Mouse (Mus musculus) liver, embryonic 12.5 days (tissue): ENCODE measurements around the gene Utrn. TPM values are rescaled to one million over a fixed set of nuclear protein-coding genes. Genes with fewer than 3 reads are reported as not detected.

Experiments
- ATAC-seq: fragments of 200-750 bp; cut with Nextera tagmentation; 2 replicates; pipeline ENCODE4 v1.8.0; 2017; ENCODE audit warnings: moderate number of reproducible peaks, mild to moderate bottlenecking, moderate library complexity
- H3K27ac ChIP-seq: fragments of 300-500 bp; sonication (generic); 2 replicates; pipeline ENCODE4 v1.5.1; 2016; ENCODE audit warnings: mild to moderate bottlenecking
- H3K27me3 ChIP-seq: fragments of 300-500 bp; sonication (generic); replicated peaks from 2 replicates; pipeline ENCODE4 v1.6.1; 2016; ENCODE audit warnings: mild to moderate bottlenecking, moderate library complexity
- H3K36me3 ChIP-seq: fragments of 300-500 bp; sonication (generic); 2 replicates; pipeline ENCODE4 v1.6.1; 2016; ENCODE audit warnings: mild to moderate bottlenecking, moderate library complexity
- H3K4me1 ChIP-seq: fragments of 300-500 bp; sonication (generic); 2 replicates; pipeline ENCODE4 v1.6.1; 2016
- H3K4me2 ChIP-seq: fragments of 300-500 bp; sonication (generic); 2 replicates; pipeline ENCODE4 v1.6.1; 2016; ENCODE audit warnings: mild to moderate bottlenecking, moderate library complexity
- H3K4me3 ChIP-seq: fragments of 300-500 bp; sonication (generic); 2 replicates; pipeline ENCODE4 v1.5.1; 2016; ENCODE audit warnings: mild to moderate bottlenecking, moderate library complexity
- H3K9ac ChIP-seq: fragments of 300-500 bp; sonication (generic); 2 replicates; pipeline ENCODE4 v1.6.1; 2016; ENCODE audit warnings: mild to moderate bottlenecking, moderate library complexity
- H3K9me3 ChIP-seq: fragments of 300-500 bp; sonication (generic); replicated peaks from 2 replicates; pipeline ENCODE4 v1.6.1; 2016; ENCODE audit warnings: mild to moderate bottlenecking, moderate library complexity
- WGBS: fragments of 180-500 bp; shearing (Covaris S2); methylation state at CpG from one replicate; pipeline ENCODE4 v1.1.7; 2016; ENCODE audit not compliant: insufficient replicate concordance; 5-methylcytosine and 5-hydroxymethylcytosine counted together
- polyA plus RNA-seq: library from polyadenylated mRNA; unstranded; fragments of >200 nt; fragmentation: Nextera tagmentation; extraction: Ambion mirVana; gene quantifications from 2 replicates; pipeline ENCODE4 v1.2.1, GENCODE M21; 2016

Gene Utrn
- polyA plus RNA-seq, 1 experiment from 2014 or later, result 14.9 TPM

DNA sequence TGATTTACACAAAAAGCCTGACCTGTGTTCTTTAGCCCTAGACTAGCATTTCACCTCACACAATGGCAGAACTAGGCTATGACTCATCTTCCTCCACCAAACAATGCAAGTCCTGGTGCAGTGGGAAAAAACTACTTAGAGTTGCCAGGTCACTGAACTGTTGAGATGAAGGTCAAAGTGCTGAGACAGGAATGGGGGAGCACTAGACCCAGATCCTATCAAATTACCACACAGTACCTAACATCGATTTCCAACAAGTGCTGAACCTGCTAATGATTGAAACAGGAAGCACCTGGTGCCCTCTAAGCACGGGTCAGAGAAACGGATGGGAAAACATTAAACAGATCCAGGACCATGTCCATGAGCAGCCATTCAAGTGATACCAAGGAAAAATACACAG, 59.5 kb downstream of the Utrn start:
- ATAC-seq, result no peak

DNA sequence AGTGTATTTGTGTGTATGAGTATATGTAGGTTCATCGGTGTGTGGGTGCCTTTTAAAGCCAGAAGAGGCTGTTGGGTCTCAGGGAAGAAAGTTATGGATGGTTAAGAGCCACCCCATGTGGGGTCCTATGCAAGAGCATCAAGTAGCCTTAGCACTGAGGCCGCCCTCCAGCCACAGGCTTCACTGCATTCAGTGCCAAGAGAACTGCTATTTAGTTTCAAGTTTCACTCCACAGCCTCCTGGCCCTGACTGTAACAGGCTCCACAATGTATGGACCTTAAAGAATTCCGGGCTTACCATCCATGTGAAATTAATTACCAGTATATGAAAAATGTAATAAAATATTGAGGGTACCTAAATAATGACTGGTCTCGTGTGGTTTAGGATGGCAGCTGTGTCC, 60.7 kb downstream of the Utrn start:
- Histone ChIP-seq H3K27me3 (no peaks in the 10 kb centered on the region), H3K9me3 (no peaks in the 10 kb centered on the region), H3K4me1 (peaks cover 56% of the 10 kb centered on the region), H3K4me2 (no peak overlapping the region), H3K4me3 (no peak overlapping the region), H3K9ac (no peak overlapping the region), H3K27ac (no peak overlapping the region), H3K36me3 (no peaks in the 10 kb centered on the region)
- WGBS, result 71% methylated on average over 4 of the region's 4 CpGs
- no peak for ATAC-seq

More for the DNA sequence above, 59.5 kb downstream of the Utrn start:
- H3K27ac ChIP-seq, result no peak overlapping the region
- 32% methylated on average over 3 of the region's 3 CpGs for WGBS
- H3K9ac ChIP-seq, result no peak overlapping the region
- H3K9me3 ChIP-seq, result no peaks in the 10 kb centered on the region
- no peak overlapping the region for H3K4me2 ChIP-seq
- H3K4me1 ChIP-seq, result peaks cover 69% of the 10 kb centered on the region
- no peak overlapping the region for H3K4me3 ChIP-seq
- no peaks in the 10 kb centered on the region for H3K36me3 ChIP-seq
- H3K27me3 ChIP-seq, result no peaks in the 10 kb centered on the region

DNA sequence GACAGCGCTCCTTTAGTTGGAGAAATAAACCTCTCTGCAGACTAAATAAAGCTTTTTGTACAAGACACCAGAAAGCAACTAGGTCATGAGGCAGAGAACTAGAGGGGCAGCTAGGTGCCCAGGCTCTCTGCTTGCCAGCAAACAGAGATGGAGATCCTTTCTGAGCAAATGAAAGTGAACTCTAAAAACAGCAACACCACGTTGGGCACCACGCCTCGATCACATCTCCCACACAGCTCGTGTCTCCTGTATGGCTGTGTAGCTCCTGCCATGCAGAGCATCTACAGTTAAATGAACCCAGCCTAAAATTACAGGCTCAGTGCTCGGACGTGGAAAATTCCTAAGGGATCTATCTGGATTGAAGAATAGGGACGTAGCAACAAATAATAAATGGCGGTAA, 61.5 kb downstream of the Utrn start:
- Histone ChIP-seq H3K27ac (no peak overlapping the region), H3K4me2 (no peak overlapping the region), H3K4me1 (peaks cover 49% of the 10 kb centered on the region), H3K27me3 (no peaks in the 10 kb centered on the region), H3K9ac (no peak overlapping the region), H3K36me3 (no peaks in the 10 kb centered on the region), H3K9me3 (no peaks in the 10 kb centered on the region), H3K4me3 (no peak overlapping the region)
- no peak for ATAC-seq
- WGBS, result 84% methylated on average over 9 of the region's 9 CpGs

DNA sequence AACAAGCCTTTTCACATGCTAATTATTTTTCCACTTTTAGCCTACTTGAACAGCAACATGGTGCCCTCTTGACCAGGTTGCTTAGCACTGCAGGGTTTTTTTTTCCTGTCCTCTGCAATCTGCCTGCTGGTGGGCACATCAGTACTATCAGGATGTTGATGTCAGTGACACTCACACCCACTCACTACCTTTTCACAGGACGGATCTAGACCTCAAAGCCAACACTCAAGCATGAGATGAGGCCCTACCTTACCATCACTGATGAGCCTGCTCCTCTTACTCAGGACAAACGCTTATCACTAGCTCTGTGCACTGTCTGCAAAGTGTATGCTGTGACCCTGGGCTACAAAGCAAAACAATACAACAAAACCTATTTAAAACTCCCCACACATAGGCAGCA, 63.3 kb downstream of the Utrn start:
- Histone ChIP-seq H3K9ac (no peak overlapping the region), H3K27ac (no peak overlapping the region), H3K4me2 (no peak overlapping the region), H3K9me3 (no peaks in the 10 kb centered on the region), H3K27me3 (no peaks in the 10 kb centered on the region), H3K4me1 (peaks cover 32% of the 10 kb centered on the region), H3K36me3 (no peaks in the 10 kb centered on the region), H3K4me3 (no peak overlapping the region)
- 50% methylated on average over 2 of the region's 2 CpGs for WGBS
- no peak for ATAC-seq

DNA sequence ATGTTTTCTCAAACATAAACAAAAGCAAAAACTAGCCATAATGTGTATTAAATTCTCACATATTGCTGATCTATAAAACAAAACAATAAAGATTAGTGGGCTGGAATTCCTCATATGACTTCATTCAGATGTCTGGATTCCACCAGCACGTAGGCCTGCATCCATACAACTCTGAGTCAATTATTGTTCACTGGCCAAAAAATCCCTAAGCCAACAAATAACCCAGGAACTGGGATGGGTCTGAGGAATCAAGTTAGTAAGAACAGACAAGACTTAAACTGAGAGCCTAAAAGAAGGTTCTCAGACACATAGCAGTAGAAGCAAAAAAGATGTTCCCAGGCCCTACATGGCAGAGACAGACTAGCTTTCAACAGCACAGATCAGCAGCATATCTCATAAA, 65.2 kb downstream of the Utrn start:
- Histone ChIP-seq H3K9me3 (no peaks in the 10 kb centered on the region), H3K36me3 (no peaks in the 10 kb centered on the region), H3K4me3 (no peak overlapping the region), H3K4me1 (peaks cover 18% of the 10 kb centered on the region), H3K27ac (no peak overlapping the region), H3K9ac (no peak overlapping the region), H3K27me3 (no peaks in the 10 kb centered on the region), H3K4me2 (no peak overlapping the region)
- no peak for ATAC-seq
- WGBS, result 75% methylated on average over 1 of the region's 1 CpGs

DNA sequence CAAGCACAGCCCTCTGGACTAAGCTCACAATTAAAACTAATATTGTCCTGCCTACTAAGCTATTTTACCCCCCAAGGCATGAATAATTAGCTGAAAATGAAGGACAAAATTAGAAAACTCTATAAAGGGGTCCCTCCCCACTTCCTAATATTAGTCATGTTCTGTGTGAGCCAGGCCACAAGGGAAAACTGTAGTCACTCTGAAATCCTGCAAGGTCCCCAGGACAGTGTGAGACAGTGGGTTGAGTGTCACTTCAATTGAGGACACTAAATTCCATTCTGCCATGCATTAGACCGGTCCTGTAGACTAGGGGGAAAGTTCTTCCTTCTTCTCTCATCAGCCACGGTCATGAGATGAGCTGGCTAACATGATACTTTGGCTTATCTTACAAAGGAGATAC, 69.7 kb downstream of the Utrn start:
- peaks cover 12% of the 10 kb centered on the region; the same call in 1 of the 2 replicates for H3K4me1 ChIP-seq
- no peaks in the 10 kb centered on the region for H3K36me3 ChIP-seq
- H3K27me3 ChIP-seq, result no peaks in the 10 kb centered on the region
- no peak overlapping the region for H3K9ac ChIP-seq
- no peaks in the 10 kb centered on the region for H3K9me3 ChIP-seq
- no peak overlapping the region for H3K4me2 ChIP-seq
- WGBS, result 76% methylated on average over 2 of the region's 2 CpGs
- no peak overlapping the region for H3K27ac ChIP-seq
- H3K4me3 ChIP-seq, result no peak overlapping the region
- ATAC-seq, result no peak

DNA sequence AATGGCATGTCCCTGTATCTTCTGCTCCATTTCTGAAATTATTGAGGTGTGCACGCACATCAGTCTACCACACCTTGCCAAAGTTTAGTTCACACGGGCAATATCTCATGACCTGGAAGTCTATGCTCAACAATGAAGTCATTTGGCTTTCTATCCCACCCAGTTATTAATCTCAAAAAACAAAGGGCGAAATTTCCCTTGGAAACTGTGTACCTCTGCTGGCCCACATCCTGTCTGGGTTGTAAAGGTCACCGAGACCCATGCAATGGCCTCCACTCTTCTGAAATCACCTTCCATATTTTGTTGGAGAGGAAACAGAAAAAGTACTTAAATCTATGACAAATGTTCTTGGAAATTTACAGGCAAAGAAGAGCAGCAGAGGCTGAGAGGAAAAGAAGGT, 70.9 kb downstream of the Utrn start:
- Histone ChIP-seq H3K9me3 (no peaks in the 10 kb centered on the region), H3K27ac (no peak overlapping the region), H3K4me2 (no peak overlapping the region), H3K4me1 (peaks cover 12% of the 10 kb centered on the region; the same call in 1 of the 2 replicates), H3K27me3 (no peaks in the 10 kb centered on the region), H3K36me3 (no peaks in the 10 kb centered on the region), H3K9ac (no peak overlapping the region), H3K4me3 (no peak overlapping the region)
- WGBS, result 71% methylated on average over 4 of the region's 4 CpGs
- no peak for ATAC-seq

DNA sequence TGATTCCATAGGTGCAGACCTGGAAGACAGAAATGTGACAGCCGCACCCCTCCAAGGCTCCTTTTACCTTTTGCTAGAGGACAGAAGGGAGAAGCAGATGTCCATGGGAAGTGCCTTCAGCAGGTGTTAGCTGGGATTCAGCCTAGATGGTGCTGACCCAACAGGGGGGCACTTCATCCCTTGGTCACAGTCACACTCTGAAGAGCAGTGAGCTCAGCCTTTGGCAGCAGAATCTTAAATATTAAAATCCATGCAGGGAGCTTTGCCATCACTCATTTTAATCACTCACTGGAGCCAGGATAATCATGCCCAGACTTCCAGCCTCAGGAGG, 72.7 kb downstream of the Utrn start:
- Histone ChIP-seq H3K9me3 (no peaks in the 10 kb centered on the region), H3K4me3 (no peak overlapping the region), H3K27ac (no peak overlapping the region), H3K4me1 (peaks cover 12% of the 10 kb centered on the region; the same call in 1 of the 2 replicates), H3K4me2 (no peak overlapping the region), H3K9ac (no peak overlapping the region), H3K36me3 (no peaks in the 10 kb centered on the region), H3K27me3 (no peaks in the 10 kb centered on the region)
- 82% methylated on average over 1 of the region's 1 CpGs for WGBS
- no peak for ATAC-seq

DNA sequence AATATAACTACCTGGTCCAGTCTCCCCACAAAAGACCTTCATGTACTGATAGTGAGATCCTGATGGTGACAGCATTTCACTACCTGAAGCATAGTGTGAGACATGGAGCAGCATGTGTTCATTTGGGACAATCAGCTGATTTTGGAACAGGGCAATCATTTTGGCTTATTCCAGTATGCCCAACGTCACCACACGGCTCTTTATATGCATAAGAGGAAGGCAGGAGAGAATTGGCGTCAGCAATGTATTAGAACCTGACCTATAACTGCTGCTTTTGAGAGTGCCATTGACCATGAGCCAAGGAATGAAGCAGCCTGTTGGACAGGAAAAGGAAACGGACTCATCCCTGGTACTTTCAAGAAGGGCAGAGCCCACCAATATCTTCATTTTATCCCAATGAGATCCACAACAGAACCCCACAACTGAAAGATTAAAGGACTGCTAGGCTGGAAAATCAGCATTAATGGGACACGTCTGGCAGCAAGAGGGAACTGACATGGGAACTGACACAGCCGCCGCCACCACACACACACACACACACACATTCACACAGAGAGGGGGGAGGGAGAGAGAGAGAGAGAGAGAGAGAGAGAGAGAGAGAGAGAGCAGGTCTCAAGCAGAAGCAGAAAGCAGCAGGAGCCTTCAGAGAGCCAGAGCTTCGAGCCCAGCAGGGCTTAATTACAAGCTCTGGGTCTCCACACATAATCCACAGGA, 73.2 kb downstream of the Utrn start:
- Histone ChIP-seq H3K36me3 (no peaks in the 10 kb centered on the region), H3K4me3 (no peak overlapping the region), H3K27me3 (no peaks in the 10 kb centered on the region), H3K9ac (no peak overlapping the region), H3K4me2 (no peak overlapping the region), H3K27ac (no peak overlapping the region), H3K4me1 (peaks cover 12% of the 10 kb centered on the region; the same call in 1 of the 2 replicates), H3K9me3 (no peaks in the 10 kb centered on the region)
- no peak for ATAC-seq
- WGBS, result 56% methylated on average over 8 of the region's 8 CpGs

DNA sequence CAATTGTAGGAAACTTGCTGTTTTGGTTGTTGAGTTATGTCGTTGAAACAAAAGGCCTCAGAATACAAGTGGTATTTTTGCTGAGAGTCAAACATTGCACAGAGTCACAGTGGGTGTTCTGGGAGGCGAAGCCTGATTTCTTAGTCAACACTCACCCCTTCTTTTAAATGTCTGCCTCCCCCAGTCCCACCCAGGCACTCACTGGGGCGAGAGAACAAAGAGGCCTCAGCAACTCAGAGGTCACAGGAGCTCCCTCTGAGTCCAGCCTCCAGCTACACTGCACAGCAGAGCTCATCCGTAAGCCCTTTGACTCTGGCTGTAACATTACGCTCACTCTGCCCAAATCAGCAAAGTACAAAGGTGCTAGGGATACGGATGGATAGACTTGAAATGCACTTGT, 77.1 kb downstream of the Utrn start:
- Histone ChIP-seq H3K9me3 (no peaks in the 10 kb centered on the region), H3K36me3 (no peaks in the 10 kb centered on the region), H3K27ac (no peak overlapping the region), H3K4me2 (no peak overlapping the region), H3K9ac (no peak overlapping the region), H3K27me3 (no peaks in the 10 kb centered on the region), H3K4me3 (no peak overlapping the region), H3K4me1 (peaks cover 12% of the 10 kb centered on the region; the same call in 1 of the 2 replicates)
- ATAC-seq, result no peak
- WGBS, result 61% methylated on average over 6 of the region's 6 CpGs

DNA sequence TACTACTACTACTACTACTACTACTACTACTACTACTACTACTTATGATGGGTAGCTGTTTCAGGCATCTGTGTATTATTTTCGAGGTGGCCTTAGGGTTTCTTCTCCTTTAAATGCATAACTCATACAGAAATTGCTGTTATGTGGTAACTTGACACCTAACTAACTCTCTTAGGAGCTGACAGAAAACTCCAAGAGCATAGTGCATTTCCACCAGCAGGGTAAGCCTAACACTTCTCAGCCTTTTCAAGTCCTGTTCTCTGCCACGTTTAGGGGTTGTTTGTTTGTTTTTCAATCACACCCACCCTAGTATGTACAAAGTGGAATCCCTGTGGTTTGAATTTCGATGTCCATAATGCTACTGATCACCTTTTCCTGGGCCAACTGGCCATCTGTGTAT, 78.3 kb downstream of the Utrn start:
- Histone ChIP-seq H3K27ac (no peak overlapping the region), H3K9ac (no peak overlapping the region)

DNA sequence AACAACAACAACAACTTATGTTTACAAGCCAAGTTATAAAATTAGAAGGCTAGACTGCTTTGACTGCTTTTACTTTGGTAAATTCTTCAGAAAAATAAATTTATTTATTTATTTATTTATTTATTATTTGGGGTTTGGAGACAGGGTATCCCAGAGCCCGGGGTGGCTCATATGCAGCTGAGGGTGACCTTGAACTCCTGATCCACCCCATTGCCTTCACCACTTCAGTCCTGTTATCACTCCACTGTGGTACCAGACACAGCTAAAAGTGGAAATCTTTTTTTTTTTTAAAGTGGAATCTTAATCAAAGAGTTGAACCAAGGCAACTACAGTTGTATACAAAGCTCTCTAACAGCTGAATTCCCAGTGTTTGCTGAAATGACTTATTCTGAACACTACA, 80.6 kb downstream of the Utrn start:
- no peaks in the 10 kb centered on the region for H3K27me3 ChIP-seq
- WGBS, result 52% methylated on average over 1 of the region's 1 CpGs
- H3K4me2 ChIP-seq, result no peak overlapping the region
- no peaks in the 10 kb centered on the region for H3K36me3 ChIP-seq
- H3K4me3 ChIP-seq, result no peak overlapping the region
- no peaks in the 10 kb centered on the region for H3K9me3 ChIP-seq
- ATAC-seq, result no peak
- no peak overlapping the region for H3K27ac ChIP-seq
- no peak overlapping the region for H3K9ac ChIP-seq
- H3K4me1 ChIP-seq, result no peaks in the 10 kb centered on the region

More for the DNA sequence above, 78.3 kb downstream of the Utrn start:
- Histone ChIP-seq H3K27me3 (no peaks in the 10 kb centered on the region), H3K36me3 (no peaks in the 10 kb centered on the region), H3K9me3 (no peaks in the 10 kb centered on the region), H3K4me2 (no peak overlapping the region), H3K4me3 (no peak overlapping the region), H3K4me1 (0 out of 2 replicates have a peak, but pooled peaks cover 1% of the 10 kb centered on the region)
- WGBS, result 61% methylated on average over 3 of the region's 3 CpGs
- no peak for ATAC-seq

DNA sequence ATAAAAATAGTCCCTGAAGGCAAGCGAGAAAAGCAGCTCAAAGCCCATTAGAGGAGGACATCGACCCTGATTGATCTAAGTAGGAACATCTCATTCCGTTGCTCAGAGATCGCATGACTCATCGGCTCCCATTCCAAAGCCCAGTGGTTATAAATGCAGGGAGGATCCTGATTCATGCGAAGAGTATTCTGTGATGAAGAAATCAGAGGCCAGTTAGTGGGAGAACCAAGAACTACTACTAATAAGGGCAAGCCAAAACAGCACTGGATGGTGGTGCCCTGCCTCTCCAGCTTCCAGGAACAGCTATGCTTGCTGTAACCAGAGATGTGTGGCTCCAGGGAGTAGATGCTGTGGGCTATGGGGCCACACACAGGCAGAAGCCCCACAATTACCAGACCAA, 81.2 kb downstream of the Utrn start:
- WGBS, result 81% methylated on average over 6 of the region's 6 CpGs
- ATAC-seq, result no peak
- H3K36me3 ChIP-seq, result no peaks in the 10 kb centered on the region
- H3K4me2 ChIP-seq, result no peak overlapping the region
- no peaks in the 10 kb centered on the region for H3K27me3 ChIP-seq
- H3K9ac ChIP-seq, result no peak overlapping the region
- no peak overlapping the region for H3K27ac ChIP-seq
- H3K4me3 ChIP-seq, result no peak overlapping the region
- no peaks in the 10 kb centered on the region for H3K9me3 ChIP-seq
- no peaks in the 10 kb centered on the region for H3K4me1 ChIP-seq
